Mouse (Mus musculus) small intestine, adult 10 weeks (tissue): Measurements from ENCODE around the gene Atpaf2. TPM values are rescaled to one million over a fixed set of nuclear protein-coding genes. Genes with fewer than 3 reads are reported as not detected.

Experiments used
- polyA plus RNA-seq: library from polyadenylated mRNA; stranded (reverse); fragments of 350-450 nt; fragmentation: Illumina TruSeq; extraction: RNeasy Lipid Tissue Mini Kit (QIAGEN cat#74804); gene quantifications from one replicate; pipeline ENCODE4 v1.2.3, GENCODE M21; 2014; ENCODE audit warnings: low replicate concordance

Atpaf2 gene
- 7.0 TPM for polyA plus RNA-seq

GRCm38 (mm10) chr11:60417717-60418472 is at the start of gene Atpaf2:
Gene Atpaf2, minus strand, starts transcription at chr11:60418457.

GRCm38 (mm10) chr11:60454080-60454744 is 36.0 kb upstream of the Atpaf2 start, which contains the start of gene Drg2:
Gene Drg2, plus strand, starts transcription at chr11:60454591.

GRCm38 (mm10) chr11:60416963-60417716 is 1.1 kb downstream of the Atpaf2 start, which contains the start of gene Gid4:
Gene Gid4, plus strand, starts transcription at chr11:60417145.

GRCm38 (mm10) chr11:60352559-60353411 is 65.5 kb downstream of the Atpaf2 start, which contains the start of the genes Tom1l2 and Drc3:
Gene Tom1l2, minus strand, starts transcription at chr11:60352905.
Gene Drc3, plus strand, starts transcription at chr11:60353329.

Other genes with a start within 250 kb of the Atpaf2 start
- gene Srebf1, start 195.9 kb downstream of the Atpaf2 start, polyA plus RNA-seq: 0.26 TPM
- 14.9 TPM for gene Tom1l2, start 65.6 kb downstream of the Atpaf2 start, polyA plus RNA-seq
- 1.5 TPM for gene Drc3, start 65.1 kb downstream of the Atpaf2 start, polyA plus RNA-seq
- gene Gid4, start 1.3 kb downstream of the Atpaf2 start, polyA plus RNA-seq: 25.2 TPM
- 8.3 TPM for gene Drg2, start 36.1 kb upstream of the Atpaf2 start, polyA plus RNA-seq
- not detected for gene Myo15, start 50.9 kb upstream of the Atpaf2 start, polyA plus RNA-seq
- gene Alkbh5, start 117.9 kb upstream of the Atpaf2 start, polyA plus RNA-seq: 37.4 TPM